Mouse (Mus musculus) G1E (cell line): ENCODE measurements around the gene Rnase13.

Source experiments
- CTCF ChIP-seq: IDR thresholded peaks from 2 replicates; pipeline ENCODE4 v1.5.1; 2012; ENCODE audit warnings: low read depth, low read length, inconsistent platforms, mixed read lengths
- POLR2AphosphoS5 ChIP-seq: IDR thresholded peaks from 2 replicates; pipeline ENCODE4 v1.6.1; 2012; ENCODE audit warnings: low read depth, low read length, inconsistent platforms; ENCODE audit not compliant: insufficient replicate concordance

DNA sequence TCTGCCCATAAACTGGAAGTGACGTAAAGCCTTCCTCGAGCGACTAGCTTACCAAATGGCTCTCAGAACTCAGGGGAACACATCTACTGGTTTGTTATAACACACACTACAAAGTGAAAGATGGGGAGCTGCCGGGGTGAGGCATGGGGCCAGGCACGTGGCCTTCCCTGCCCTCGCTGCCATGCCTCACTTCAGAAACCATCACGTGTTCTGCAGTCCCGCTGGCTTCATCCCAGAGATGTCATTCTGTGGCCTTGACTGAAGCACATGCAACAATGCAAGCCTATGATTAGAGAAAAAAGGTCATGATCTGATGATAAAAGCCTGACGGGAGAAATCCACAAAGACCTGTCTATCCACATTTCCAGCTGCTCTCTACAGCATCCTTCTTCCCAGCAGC lies 50.8 kb downstream of the Rnase13 start:
- no peak for TF ChIP-seq CTCF
- no peak for TF ChIP-seq POLR2AphosphoS5
